Mouse (Mus musculus): ENCODE measurements around the gene Kcnc1.

The Kcnc1 gene

DNA sequence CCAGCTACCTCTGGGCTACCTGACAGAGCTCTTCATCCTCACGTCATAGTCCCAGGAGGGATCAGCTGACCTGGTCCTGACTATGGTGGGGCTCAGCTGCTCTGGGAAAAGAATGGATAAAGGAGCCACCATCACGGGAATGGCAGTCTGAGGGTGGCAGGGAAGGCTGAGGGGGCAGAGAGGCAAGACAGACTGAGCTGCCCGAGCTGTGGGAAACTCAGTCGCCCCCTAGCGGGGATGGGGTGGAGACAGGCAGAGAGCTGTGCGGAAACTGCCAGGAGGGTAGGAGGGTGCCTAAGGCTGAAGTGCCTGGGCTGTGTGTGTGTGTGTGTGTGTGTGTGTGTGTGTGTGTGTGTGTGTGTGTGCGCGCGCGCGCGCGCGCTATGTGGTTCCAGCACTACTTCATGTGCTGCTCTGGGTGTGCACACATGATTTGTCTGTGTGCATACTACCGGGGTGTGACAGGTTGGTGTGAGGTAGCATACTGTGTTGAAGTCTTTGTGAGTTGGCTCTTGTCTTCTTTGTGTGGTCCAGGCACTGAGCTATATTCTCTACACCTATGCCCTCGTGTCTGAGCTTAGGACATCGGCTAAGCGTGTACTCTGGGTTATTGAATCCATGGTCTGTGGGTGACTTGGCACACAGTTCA, 26.6 kb downstream of the Kcnc1 start:
- DNase-seq, result peak; percentile 65 to 67

DNA sequence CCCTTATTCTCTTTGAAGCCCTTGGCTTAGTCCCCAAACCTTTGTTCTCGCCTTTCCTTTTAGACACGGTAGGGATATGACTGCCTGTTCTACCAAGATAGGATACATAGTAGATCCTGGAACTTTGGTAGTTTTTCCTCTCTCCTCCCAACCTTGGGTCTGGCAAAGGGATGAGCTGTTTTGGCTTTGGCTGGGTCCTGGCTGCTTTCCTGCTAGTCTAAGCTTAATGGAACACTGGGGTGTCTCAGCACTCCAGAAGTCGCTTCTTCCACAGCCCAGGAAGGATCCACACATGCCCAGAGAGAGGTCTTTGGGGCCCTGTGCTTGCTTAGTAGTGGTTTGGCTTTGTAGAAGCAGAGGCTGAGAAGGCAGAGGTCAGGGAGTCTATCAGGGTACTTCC, 27.7 kb downstream of the Kcnc1 start:
- DNase-seq, result no peak

- DNase-seq, result no peak
Measured at GRCm38 (mm10) chr7:46425012-46425411, 28.7 kb downstream of the Kcnc1 start.

- DNase-seq, result peak; percentile 17 to 29
Measured at GRCm38 (mm10) chr7:46433874-46434273, 37.6 kb downstream of the Kcnc1 start.

- DNase-seq, result no peak
Measured at GRCm38 (mm10) chr7:46435833-46436232, 39.5 kb downstream of the Kcnc1 start.

DNA sequence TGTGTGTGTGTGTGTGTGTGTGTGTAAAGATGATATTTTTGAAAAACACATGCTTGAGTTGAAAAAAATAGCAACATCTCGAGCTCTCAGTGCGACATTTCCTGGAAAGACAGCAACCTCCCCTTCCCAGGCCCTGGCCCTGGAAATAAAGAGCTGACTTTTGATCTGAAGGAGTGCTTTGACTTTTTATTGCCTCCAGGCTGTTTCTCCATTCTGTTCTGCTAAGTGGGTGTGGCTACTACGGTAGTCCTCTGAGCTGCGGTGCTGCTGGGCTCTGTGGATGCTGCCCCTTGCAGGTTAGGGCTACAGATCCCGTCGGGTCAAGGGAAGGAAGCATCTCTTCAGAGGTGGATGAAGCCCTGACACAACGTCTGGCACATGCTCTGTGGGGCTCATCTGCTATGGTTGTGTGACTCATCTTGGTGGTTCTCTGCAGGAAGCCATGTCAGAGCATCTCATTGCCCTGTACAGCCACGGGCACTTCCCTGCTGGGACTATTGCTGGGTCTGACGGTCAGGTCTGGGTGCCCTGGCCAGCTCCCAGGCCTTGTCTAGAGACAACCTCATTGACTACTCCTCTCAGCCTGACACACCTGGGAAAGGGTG, 42.3 kb downstream of the Kcnc1 start:
- no peak for DNase-seq

DNA sequence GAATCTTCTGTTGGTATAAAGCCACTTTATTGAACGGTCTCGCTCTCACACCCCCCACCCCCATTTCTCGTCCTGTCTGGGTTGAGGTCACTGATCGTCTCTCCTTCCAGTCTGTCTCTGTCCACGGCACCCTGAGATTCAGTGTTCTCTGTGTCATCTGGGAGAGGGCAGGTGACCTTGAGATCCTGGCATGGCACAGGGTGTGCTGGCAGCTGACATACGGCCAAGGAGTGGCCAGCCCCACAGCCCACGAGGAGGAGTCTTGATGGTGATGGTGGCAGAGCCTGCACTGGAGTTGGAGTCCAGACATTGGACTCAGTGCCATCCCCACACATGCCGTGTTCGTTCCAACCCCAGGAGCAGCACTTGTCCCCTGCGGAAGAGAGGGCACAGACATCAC, 46.9 kb downstream of the Kcnc1 start:
- no peak for DNase-seq

DNA sequence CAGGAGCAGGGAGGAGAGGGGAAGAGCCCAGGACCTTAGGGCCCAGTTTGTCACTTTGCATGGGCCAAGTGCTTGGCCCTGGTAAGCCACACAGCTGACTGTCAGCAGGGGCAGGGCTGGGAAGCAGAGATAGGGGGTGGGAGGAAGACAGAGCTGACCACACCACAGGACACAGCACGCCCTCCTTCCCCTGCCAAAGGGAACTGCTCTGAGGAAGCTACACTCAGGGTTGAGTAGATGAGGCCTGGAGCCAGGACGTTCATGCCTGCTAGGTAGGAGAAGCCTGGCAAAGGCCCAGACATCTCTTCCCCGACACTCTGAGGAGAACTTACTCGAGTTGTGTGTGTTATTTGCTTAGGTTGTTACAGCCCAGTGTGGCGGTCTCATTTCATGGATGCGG, 49.6 kb downstream of the Kcnc1 start:
- no peak for DNase-seq

DNA sequence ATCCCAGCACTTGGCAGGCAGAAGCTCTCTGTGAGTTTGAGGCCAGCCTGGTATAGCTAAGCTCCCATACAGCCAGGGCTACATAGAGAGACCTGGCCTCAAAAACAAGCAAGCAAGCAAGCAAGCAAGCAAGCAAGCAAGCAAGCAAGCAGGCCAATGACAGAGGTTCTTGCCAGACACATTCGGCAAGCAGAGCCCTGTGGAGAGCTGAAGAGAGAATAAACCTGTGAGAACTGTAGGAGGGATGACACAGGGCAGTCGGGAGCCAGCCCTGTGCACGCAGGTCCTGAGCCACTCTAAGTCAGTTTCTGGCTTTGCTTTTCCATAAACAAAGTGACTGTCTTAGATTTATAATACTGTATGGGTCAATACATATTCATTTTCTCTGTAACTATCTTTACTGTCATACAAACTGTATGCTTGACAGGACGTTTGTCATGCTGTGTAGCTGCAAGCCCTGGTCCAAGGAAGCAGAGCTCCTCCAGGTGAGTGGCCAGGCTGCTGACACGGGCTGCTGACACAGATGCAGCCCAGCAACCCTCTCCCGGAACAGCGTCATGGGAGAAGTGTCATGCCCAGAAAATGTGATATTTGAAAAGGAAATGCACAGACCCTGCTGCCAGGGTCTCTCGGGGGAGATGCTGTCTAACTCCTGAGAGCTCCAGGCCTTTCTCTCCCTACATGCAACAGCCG, 51.3 kb downstream of the Kcnc1 start:
- no peak for DNase-seq

GRCm38 (mm10) chr7:46448922-46449645, 52.8 kb downstream of the Kcnc1 start:
- no peak for DNase-seq

DNA sequence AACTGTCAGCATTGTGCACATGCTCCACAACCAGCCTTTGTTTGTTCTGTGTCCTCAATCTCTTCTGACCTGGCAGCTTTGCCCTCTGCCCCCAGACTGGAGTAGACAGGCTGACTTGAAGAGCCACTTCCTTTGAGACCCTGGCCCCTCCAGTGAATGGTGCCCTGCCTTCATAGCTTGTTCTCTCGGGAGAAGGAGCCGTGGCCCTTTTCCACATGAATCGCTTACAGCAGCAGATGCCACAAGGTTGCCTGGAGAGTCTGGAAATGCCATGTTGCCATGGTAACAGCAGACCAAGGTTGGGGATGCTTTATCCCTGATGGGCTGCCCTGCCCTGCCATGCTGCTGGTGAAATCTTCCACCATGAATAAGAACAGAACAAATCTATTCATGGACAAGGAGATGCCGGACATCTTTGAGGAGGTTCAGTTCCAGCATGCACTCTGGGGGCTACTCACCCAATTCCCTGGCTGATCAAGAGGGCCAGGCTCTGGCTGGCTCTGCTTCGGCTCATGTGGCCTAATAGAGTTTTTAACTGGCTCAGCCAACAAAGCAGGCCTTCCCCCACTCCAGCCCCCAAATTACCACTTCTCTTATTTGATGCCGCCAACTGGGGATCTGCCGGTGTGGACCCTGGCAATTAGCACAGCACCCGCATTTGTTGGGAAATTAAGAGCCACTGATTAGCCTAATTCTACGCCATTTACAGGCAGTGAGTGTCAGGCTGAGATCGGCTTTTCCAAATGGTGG, 57.8 kb downstream of the Kcnc1 start:
- no peak for DNase-seq

GRCm38 (mm10) chr7:46457889-46458288, 61.6 kb downstream of the Kcnc1 start:
- no peak for DNase-seq

DNA sequence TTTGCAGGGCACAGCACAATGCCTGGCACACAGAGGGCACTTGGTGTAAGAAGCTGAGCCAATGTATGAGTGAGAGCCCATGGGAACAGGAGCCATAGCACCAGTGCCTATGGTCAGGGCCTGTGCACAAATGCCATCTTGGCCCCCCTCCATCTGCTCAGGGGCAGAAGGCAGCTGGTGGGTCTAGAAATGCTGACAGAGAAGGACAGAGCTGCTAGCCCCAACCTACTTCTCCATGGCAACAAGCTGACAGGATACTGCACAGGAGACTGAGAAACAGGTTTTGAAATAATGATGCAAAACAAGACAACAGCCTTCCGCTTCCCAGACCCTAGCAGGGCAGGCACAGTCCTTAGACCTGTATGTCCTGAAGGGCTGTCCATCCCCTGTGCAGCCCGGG, 62.9 kb downstream of the Kcnc1 start:
- DNase-seq, result no peak

- DNase-seq, result no peak
Measured at GRCm38 (mm10) chr7:46459605-46460245, 63.4 kb downstream of the Kcnc1 start.

DNA sequence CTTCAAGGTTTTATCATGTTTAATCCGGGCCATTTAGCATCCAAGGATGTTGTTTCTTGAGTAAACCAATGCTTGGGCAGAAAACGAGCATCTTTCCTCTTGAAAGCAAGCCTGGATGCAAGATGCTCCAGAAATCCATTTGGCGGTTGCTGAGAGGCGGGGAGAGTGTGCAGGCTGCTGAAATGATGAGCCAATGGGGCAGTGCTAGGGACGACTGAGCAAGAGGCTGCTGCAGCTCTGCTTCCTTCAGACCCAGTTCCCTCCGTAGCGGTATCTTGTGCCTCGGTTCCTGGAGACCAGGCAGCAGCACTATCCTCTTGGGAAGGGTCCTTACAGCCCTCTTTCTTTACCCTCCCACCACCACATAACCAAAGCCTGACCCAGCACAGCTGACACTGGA, 66.0 kb downstream of the Kcnc1 start:
- DNase-seq, result no peak

GRCm38 (mm10) chr7:46463136-46463535, 66.8 kb downstream of the Kcnc1 start:
- no peak for DNase-seq

DNA sequence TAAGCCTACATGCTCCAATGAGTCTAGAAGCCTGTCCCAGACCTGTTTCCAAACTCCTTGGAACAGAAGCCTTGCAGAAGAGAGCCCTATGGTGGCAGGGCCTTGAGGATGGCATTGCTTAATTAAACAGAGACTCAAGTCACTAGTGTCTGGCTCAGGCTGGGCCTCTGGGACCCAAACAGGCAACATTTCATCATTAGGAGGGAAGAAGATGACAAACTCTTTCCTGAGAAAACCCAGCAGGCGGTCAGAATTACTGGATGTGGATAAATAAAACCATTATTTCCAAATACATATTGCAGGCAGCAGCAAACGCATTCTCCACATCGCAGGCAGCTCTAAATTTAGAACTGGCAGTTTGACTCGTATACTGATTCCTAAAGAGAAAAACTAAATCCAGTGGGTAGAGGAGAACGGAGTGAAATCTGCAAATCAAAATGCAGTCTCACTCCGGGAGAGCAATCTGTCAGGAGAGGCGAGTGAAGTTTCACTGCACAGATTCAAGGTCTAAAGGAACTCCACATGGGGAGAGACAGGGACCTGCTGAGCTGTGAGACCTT, 70.2 kb downstream of the Kcnc1 start:
- no peak for DNase-seq

DNA sequence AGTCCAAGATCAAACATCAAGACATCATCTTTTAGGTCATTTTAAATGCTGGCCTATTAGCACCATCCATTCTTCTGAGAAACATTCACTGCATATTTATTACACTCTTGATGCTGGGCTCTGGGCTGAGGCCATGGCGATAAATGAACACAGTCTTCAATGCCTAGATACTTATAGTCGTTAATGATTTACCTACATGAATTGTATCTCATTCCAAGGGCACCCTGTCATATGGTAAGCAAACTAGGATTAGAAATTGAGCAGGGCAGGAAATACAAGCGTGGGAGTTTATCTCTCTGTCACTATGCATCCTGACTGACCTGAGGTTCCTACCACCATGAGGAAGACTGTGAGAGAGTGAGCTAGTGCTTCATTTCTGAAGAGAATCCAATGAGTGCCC, 73.2 kb downstream of the Kcnc1 start:
- DNase-seq, result no peak

GRCm38 (mm10) chr7:46471054-46471737, 74.9 kb downstream of the Kcnc1 start:
- DNase-seq, result no peak

GRCm38 (mm10) chr7:46473141-46473540, 76.8 kb downstream of the Kcnc1 start:
- DNase-seq, result no peak

GRCm38 (mm10) chr7:46475464-46475863, 79.2 kb downstream of the Kcnc1 start:
- no peak for DNase-seq
